Mouse (Mus musculus) MEL (cell line): ENCODE results near the gene Hoxc9. TPM values are rescaled to one million over a fixed set of nuclear protein-coding genes. Genes with fewer than 3 reads are reported as not detected.

Experiments used
- DNase-seq: peaks from one replicate; pipeline ENCODE4 v3.0.0; 2011; ENCODE audit warnings: low read depth, low spot score
- H3K27ac ChIP-seq: 2 replicates; pipeline ENCODE4 v1.5.1; 2012; ENCODE audit warnings: low read depth, mild to moderate bottlenecking, control low read depth, low read length, moderate library complexity; ENCODE audit not compliant: control insufficient read depth
- H3K27me3 ChIP-seq, 2 experiments: fragments of 150-350 bp in 1 of 2; sonication (generic) in 1 of 2; 2 replicates each; pipeline ENCODE4 v1.6.1; 2012; ENCODE audit warnings: low read length in 2 of 2, mild to moderate bottlenecking in 2 of 2, improper control_type of control experiment in 1 of 2, moderate library complexity in 1 of 2; ENCODE audit not compliant: insufficient read depth in 2 of 2, control insufficient read depth in 1 of 2
- H3K36me3 ChIP-seq, 2 experiments: 2 replicates each; pipeline ENCODE4 v1.6.1; 2012 to 2014; ENCODE audit warnings: low read length in 2 of 2, improper control_type of control experiment in 1 of 2, inconsistent platforms in 1 of 2, mild to moderate bottlenecking in 1 of 2; ENCODE audit not compliant: insufficient read depth in 2 of 2, control insufficient read depth in 1 of 2
- H3K4me1 ChIP-seq, 2 experiments: fragments of 150-350 bp in 1 of 2; sonication (generic) in 1 of 2; 2 replicates each; pipeline ENCODE4 v1.6.1; 2012; ENCODE audit warnings: low read length in 2 of 2, improper control_type of control experiment in 1 of 2, mild to moderate bottlenecking in 1 of 2; ENCODE audit not compliant: insufficient read depth in 2 of 2, control insufficient read depth in 1 of 2
- H3K4me3 ChIP-seq, 2 experiments: fragments of 150-350 bp in 1 of 2; sonication (generic) in 1 of 2; 2 replicates each; pipeline ENCODE4 v1.5.1; 2012; ENCODE audit warnings: low read depth in 2 of 2, low read length in 2 of 2, mild to moderate bottlenecking in 2 of 2, moderate library complexity in 2 of 2, control low read depth in 1 of 2, improper control_type of control experiment in 1 of 2; ENCODE audit not compliant: control insufficient read depth in 1 of 2, insufficient read depth in 1 of 2
- H3K79me2 ChIP-seq: 2 replicates; pipeline ENCODE4 v1.6.1; 2012; ENCODE audit warnings: mild to moderate bottlenecking, low read length, moderate library complexity; ENCODE audit not compliant: control insufficient read depth, poor library complexity, insufficient read depth
- H3K9ac ChIP-seq: 2 replicates; pipeline ENCODE4 v1.6.1; 2012; ENCODE audit warnings: low read depth, mild to moderate bottlenecking, control low read depth, low read length, moderate library complexity; ENCODE audit not compliant: control insufficient read depth, poor library complexity, severe bottlenecking
- H3K9me3 ChIP-seq: fragments of 150-350 bp; sonication (generic); replicated peaks from 2 replicates; pipeline ENCODE4 v1.6.1; 2012; ENCODE audit warnings: mild to moderate bottlenecking, low read length, improper control_type of control experiment, moderate library complexity; ENCODE audit not compliant: insufficient read depth
- BHLHE40 ChIP-seq: IDR thresholded peaks from 2 replicates; pipeline ENCODE4 v1.6.1; 2012; ENCODE audit warnings: low read depth, mild to moderate bottlenecking, inconsistent platforms, low read length, improper control_type of control experiment, borderline replicate concordance
- ELF1 ChIP-seq: IDR thresholded peaks from 2 replicates; pipeline ENCODE4 v1.6.1; 2014; ENCODE audit warnings: low read depth, mild to moderate bottlenecking, inconsistent platforms, low read length, improper control_type of control experiment, moderate library complexity
- ETS1 ChIP-seq: IDR thresholded peaks from 2 replicates; pipeline ENCODE4 v1.6.1; 2012; ENCODE audit warnings: low read depth, mild to moderate bottlenecking, inconsistent platforms, low read length, improper control_type of control experiment, moderate library complexity
- GABPA ChIP-seq: IDR thresholded peaks from 2 replicates; pipeline ENCODE4 v1.6.1; 2012; ENCODE audit warnings: low read depth, mild to moderate bottlenecking, inconsistent platforms, low read length, improper control_type of control experiment, moderate library complexity
- GATA1 ChIP-seq: IDR thresholded peaks from 2 replicates; pipeline ENCODE4 v1.6.1; 2011; ENCODE audit warnings: low read depth, low read length, improper control_type of control experiment
- HCFC1 ChIP-seq: IDR thresholded peaks from 2 replicates; pipeline ENCODE4 v1.6.1; 2012; ENCODE audit warnings: low read depth, mild to moderate bottlenecking, inconsistent platforms, low read length, improper control_type of control experiment, moderate library complexity
- MAFK ChIP-seq: IDR thresholded peaks from 2 replicates; pipeline ENCODE4 v1.6.1; 2011; ENCODE audit warnings: low read depth, mild to moderate bottlenecking, low read length, improper control_type of control experiment, borderline replicate concordance
- MAZ ChIP-seq: IDR thresholded peaks from 2 replicates; pipeline ENCODE4 v1.6.1; 2012; ENCODE audit warnings: low read depth, mild to moderate bottlenecking, inconsistent platforms, low read length, improper control_type of control experiment
- MXI1 ChIP-seq: IDR thresholded peaks from 2 replicates; pipeline ENCODE4 v1.6.1; 2011; ENCODE audit warnings: mild to moderate bottlenecking, low read depth, low read length, improper control_type of control experiment
- NRF1 ChIP-seq: IDR thresholded peaks from 2 replicates; pipeline ENCODE4 v1.6.1; 2014; ENCODE audit warnings: low read depth, mild to moderate bottlenecking, inconsistent platforms, low read length, improper control_type of control experiment, moderate library complexity; ENCODE audit not compliant: poor library complexity, insufficient read depth, severe bottlenecking
- POLR2A ChIP-seq, 2 experiments: IDR thresholded peaks; 2 replicates each; pipeline ENCODE4 v1.6.1; 2011 to 2012; ENCODE audit warnings: low read length in 2 of 2, mild to moderate bottlenecking in 2 of 2, control low read depth in 1 of 2, improper control_type of control experiment in 1 of 2, low read depth in 1 of 2, moderate library complexity in 1 of 2; ENCODE audit not compliant: control insufficient read depth in 1 of 2, insufficient read depth in 1 of 2, poor library complexity in 1 of 2
- RAD21 ChIP-seq: IDR thresholded peaks from 2 replicates; pipeline ENCODE4 v1.6.1; 2011; ENCODE audit warnings: mild to moderate bottlenecking, low read depth, low read length, improper control_type of control experiment
- RCOR1 ChIP-seq: IDR thresholded peaks from 2 replicates; pipeline ENCODE4 v1.6.1; 2012; ENCODE audit warnings: low read depth, mild to moderate bottlenecking, inconsistent platforms, low read length, improper control_type of control experiment
- SIN3A ChIP-seq: IDR thresholded peaks from 2 replicates; pipeline ENCODE4 v1.6.1; 2012; ENCODE audit warnings: low read length, improper control_type of control experiment, inconsistent platforms
- TAL1 ChIP-seq: IDR thresholded peaks from 2 replicates; pipeline ENCODE4 v1.6.1; 2012; ENCODE audit warnings: mild to moderate bottlenecking, inconsistent platforms, low read length, moderate library complexity, mixed read lengths
- ZC3H11A ChIP-seq: IDR thresholded peaks from 2 replicates; pipeline ENCODE4 v1.6.1; 2012; ENCODE audit warnings: low read depth, mild to moderate bottlenecking, inconsistent platforms, low read length, improper control_type of control experiment
- ZKSCAN1 ChIP-seq: IDR thresholded peaks from 2 replicates; pipeline ENCODE4 v1.6.1; 2012; ENCODE audit warnings: low read depth, mild to moderate bottlenecking, inconsistent platforms, low read length, improper control_type of control experiment, moderate library complexity
- polyA plus RNA-seq, 2 experiments: library from polyadenylated mRNA; stranded (reverse) in 1 of 2; unstranded in 1 of 2; fragments of >175 nt in 1 of 2; fragments of >200 nt in 1 of 2; gene quantifications; 2 replicates each; pipeline versions ENCODE4 v1.2.1 to v1.2.4; 2012; ENCODE audit warnings: low replicate concordance in 2 of 2, low read depth in 1 of 2; ENCODE audit not compliant: insufficient read length in 2 of 2, insufficient read depth in 1 of 2, missing spikeins in 1 of 2
- total RNA-seq: library from RNA; depleted of rRNA; stranded (reverse); fragments of 300-350 nt; gene quantifications from 2 replicates; pipeline ENCODE4 v1.2.3, GENCODE M21; 2012

Hoxc9 gene
- total and polyA plus RNA-seq, 3 experiments: 4.1 to 400 (median 9.5) TPM

GRCm38 (mm10) chr15:102992863-102993262 lies 16.6 kb downstream of the Hoxc9 start:
- H3K4me3 ChIP-seq: no peak overlapping the region
- no peak overlapping the region for H3K9ac ChIP-seq
- H3K27ac ChIP-seq: no peak overlapping the region
- DNase-seq: no peak
- H3K79me2 ChIP-seq: no peaks in the 10 kb centered on the region; the same call in 1 of the 2 replicates
- peaks cover 0 to 9% of the 10 kb centered on the region in 2 experiments; a peak in 1 of 4 replicates for H3K36me3 ChIP-seq
- H3K9me3 ChIP-seq: no peaks in the 10 kb centered on the region
- H3K27me3 ChIP-seq: no peaks in the 10 kb centered on the region
- peaks cover 0 to 9% of the 10 kb centered on the region in 2 experiments; a peak in 1 of 4 replicates for H3K4me1 ChIP-seq
- TF ChIP-seq ETS1 (no peak), ELF1 (no peak), BHLHE40 (no peak), HCFC1 (no peak), MAFK (no peak), TAL1 (no peak)

DNA sequence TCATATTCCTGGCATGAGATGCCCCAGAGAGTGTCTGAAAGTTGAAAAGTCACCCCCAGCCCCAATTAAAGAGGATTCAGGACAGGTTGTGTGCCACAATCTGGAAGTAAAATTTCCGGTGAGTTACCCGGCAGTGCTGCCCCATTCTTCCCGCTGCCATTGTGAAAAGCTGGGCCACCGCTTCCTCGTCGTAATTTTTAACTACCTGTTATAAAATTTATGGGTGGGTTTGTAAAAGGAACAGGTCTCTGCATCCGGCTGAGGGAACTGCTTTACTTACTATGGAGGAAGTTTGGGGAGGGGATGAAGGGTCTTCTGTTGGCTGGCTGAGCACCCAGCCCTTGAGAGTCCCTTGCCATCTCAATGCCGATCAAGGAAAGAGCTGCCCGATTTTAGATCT lies 20.3 kb downstream of the Hoxc9 start:
- no peak for DNase-seq
- Histone ChIP-seq H3K9ac (peak overlapping the region; percentile 98; the same call in 1 of the 2 replicates), H3K4me1 (peaks cover 6 to 16% of the 10 kb centered on the region in 2 experiments; a peak in 3 of 4 replicates), H3K9me3 (no peaks in the 10 kb centered on the region), H3K27ac (no peak overlapping the region), H3K79me2 (peaks cover 17% of the 10 kb centered on the region), H3K4me3 (no peak overlapping the region), H3K36me3 (peaks cover 0 to 14% of the 10 kb centered on the region in 2 experiments; a peak in 2 of 4 replicates), H3K27me3 (no peaks in the 10 kb centered on the region)
- no peak for TF ChIP-seq RAD21
- TF ChIP-seq ELF1: no peak
- TF ChIP-seq SIN3A: no peak
- TF ChIP-seq GATA1: no peak
- no peak for TF ChIP-seq RCOR1
- TF ChIP-seq POLR2A (IDR thresholded peaks at IDR 0.05; ENCODE audit: control insufficient read depth in 1 of 2, insufficient read depth in 1 of 2, low read depth in 1 of 2, low read length in 2 of 2, poor library complexity in 1 of 2): no peak
- TF ChIP-seq ZKSCAN1: no peak

DNA sequence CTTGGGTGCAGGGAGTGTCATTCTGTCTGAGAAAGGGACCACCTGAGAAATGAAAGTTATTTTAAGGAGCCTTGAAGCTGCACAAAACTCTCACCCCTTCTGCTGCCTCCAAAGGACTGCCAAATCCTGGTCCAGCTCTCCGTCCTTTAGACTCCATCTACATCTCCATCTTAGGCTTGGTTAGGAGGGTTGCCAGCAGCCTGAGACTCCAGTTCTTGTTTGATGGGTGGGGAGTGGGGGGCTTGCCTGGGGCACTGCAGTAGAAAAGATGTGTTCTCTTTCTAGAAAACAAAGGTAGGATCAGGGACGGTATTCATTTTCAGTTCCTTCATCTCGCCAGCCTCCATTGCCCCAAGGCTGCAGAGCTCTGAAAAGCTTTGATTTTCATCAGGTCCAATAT lies 21.2 kb downstream of the Hoxc9 start:
- H3K9ac ChIP-seq: peak overlapping the region; percentile 98
- TF ChIP-seq ZC3H11A (no peak), ELF1 (no peak), MAZ (peak; percentile 43; the same call in 1 of the 2 replicates), GABPA (no peak), NRF1 (no peak), MXI1 (peak; percentile 11; the same call in 1 of the 2 replicates)
- TF ChIP-seq, all 39 proteins: peak for 2
- H3K79me2 ChIP-seq: peaks cover 24% of the 10 kb centered on the region
- DNase-seq: peak; percentile 57
- no peaks in the 10 kb centered on the region for H3K27me3 ChIP-seq
- H3K36me3 ChIP-seq: peaks cover 0 to 23% of the 10 kb centered on the region in 2 experiments; a peak in 2 of 4 replicates
- peaks cover 9 to 25% of the 10 kb centered on the region in 2 experiments for H3K4me1 ChIP-seq
- H3K9me3 ChIP-seq: no peaks in the 10 kb centered on the region
- H3K4me3 ChIP-seq: peak overlapping the region; percentile 68
- H3K27ac ChIP-seq: peak overlapping the region; percentile 99
